Mouse (Mus musculus) olfactory bulb, adult 2 months (tissue): ENCODE measurements around the gene Fez2.

Experiments used
- CTCF ChIP-seq: fragments of 200-500 bp; IDR thresholded peaks from 2 replicates; pipeline ENCODE4 v1.5.1; 2012; ENCODE audit warnings: low read depth, mild to moderate bottlenecking, low read length, moderate library complexity; ENCODE audit not compliant: insufficient read depth
- POLR2A ChIP-seq: fragments of 200-500 bp; IDR thresholded peaks from 2 replicates; pipeline ENCODE4 v1.6.1; 2012; ENCODE audit warnings: mild to moderate bottlenecking, low read depth, low read length, moderate library complexity; ENCODE audit not compliant: insufficient read depth

DNA sequence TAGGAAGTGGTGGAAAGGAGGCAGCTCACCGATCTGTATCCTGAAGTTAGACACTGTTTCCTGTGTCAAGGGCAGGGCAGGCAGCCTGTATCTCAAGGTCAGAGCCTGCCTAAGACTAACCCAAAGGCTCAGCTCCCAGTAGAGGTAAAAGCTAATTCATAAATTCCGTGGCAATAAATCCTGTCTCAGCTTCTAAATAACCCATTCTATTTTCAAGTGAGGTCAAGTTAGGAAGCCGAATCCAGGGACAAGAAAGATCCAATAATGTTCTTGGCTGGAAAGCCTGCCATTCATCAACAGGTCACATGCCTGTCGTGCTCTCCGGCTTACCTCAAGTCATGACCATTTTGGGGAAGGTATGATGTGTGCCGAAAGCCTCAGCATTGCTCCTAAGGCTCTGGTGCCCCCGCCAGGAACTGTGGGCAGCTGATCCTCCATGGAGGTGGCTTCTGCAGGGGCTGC lies 33.4 kb upstream of the Fez2 start:
- TF ChIP-seq POLR2A (no peak), CTCF (no peak)
